Mouse (Mus musculus) forebrain, postnatal 0 days (tissue): ENCODE measurements around the gene Apoe. TPM values are rescaled to one million over a fixed set of nuclear protein-coding genes. Genes with fewer than 3 reads are reported as not detected.

ENCODE experiments used
- ATAC-seq: fragments of 200-750 bp; cut with Nextera tagmentation; 2 replicates; pipeline ENCODE4 v1.8.0; 2017; ENCODE audit warnings: mild to moderate bottlenecking, moderate library complexity
- DNase-seq: peaks from one replicate; pipeline ENCODE4 v3.0.0-alpha.2; 2015
- H3K27ac ChIP-seq: fragments of 300-500 bp; sonication (generic); 2 replicates; pipeline ENCODE4 v1.5.1; 2014; ENCODE audit warnings: low read depth, mild to moderate bottlenecking, antibody characterized with exemption, low read length, moderate library complexity, mixed read lengths
- H3K27me3 ChIP-seq: fragments of 300-500 bp; sonication (generic); 2 replicates; pipeline ENCODE4 v1.6.1; 2014; ENCODE audit warnings: mild to moderate bottlenecking, low read length, mixed read lengths; ENCODE audit not compliant: insufficient read depth
- H3K36me3 ChIP-seq: fragments of 300-500 bp; sonication (generic); 2 replicates; pipeline ENCODE4 v1.6.1; 2014; ENCODE audit warnings: mild to moderate bottlenecking, moderate library complexity; ENCODE audit not compliant: insufficient read depth
- H3K4me1 ChIP-seq: fragments of 300-500 bp; sonication (generic); 2 replicates; pipeline ENCODE4 v1.6.1; 2014; ENCODE audit warnings: antibody characterized with exemption; ENCODE audit not compliant: insufficient read depth
- H3K4me2 ChIP-seq: fragments of 300-500 bp; sonication (generic); 2 replicates; pipeline ENCODE4 v1.6.1; 2014; ENCODE audit warnings: low read depth, mild to moderate bottlenecking, moderate library complexity
- H3K4me3 ChIP-seq: fragments of 300-500 bp; sonication (generic); 2 replicates; pipeline ENCODE4 v1.5.1; 2014; ENCODE audit warnings: low read depth, low read length, mixed read lengths
- H3K9ac ChIP-seq: fragments of 300-500 bp; sonication (generic); 2 replicates; pipeline ENCODE4 v1.6.1; 2014; ENCODE audit warnings: mild to moderate bottlenecking
- H3K9me3 ChIP-seq: fragments of 300-500 bp; sonication (generic); 2 replicates; pipeline ENCODE4 v1.6.1; 2016; ENCODE audit warnings: low read length
- CTCF ChIP-seq: sonication (generic); IDR thresholded peaks from 2 replicates; pipeline ENCODE4 v1.5.1; 2016; ENCODE audit warnings: antibody characterized with exemption, control low read depth, low read depth
- WGBS: fragments of 180-500 bp; shearing (Covaris S2); extraction: QIAGEN DNeasy Blood & Tissue Kit; methylation state at CpG from one replicate; pipeline ENCODE4 v1.1.7; 2014; 5-methylcytosine and 5-hydroxymethylcytosine counted together
- polyA plus RNA-seq: library from polyadenylated mRNA; unstranded; fragments of >200 nt; fragmentation: Nextera tagmentation; extraction: Ambion mirVana; gene quantifications from 2 replicates; pipeline ENCODE4 v1.2.1, GENCODE M21; 2015
- total RNA-seq: library from RNA; depleted of rRNA; stranded (reverse); fragments of >200 nt; gene quantifications from 2 replicates; pipeline ENCODE4 v1.2.3, GENCODE M21; 2014

Gene Apoe
- total and polyA plus RNA-seq, 2 experiments from 2014 or later, result 1,116 to 1,495 TPM

- Histone ChIP-seq H3K9me3 (no peaks in the 10 kb centered on the region), H3K27me3 (no peaks in the 10 kb centered on the region), H3K9ac (no peak overlapping the region), H3K36me3 (peaks cover 23% of the 10 kb centered on the region), H3K4me3 (no peak overlapping the region), H3K4me2 (no peak overlapping the region), H3K4me1 (0 out of 2 replicates have a peak, but pooled peaks cover 5% of the 10 kb centered on the region), H3K27ac (no peak overlapping the region)
- DNase-seq (no peak), ATAC-seq (no peak)
- 72% methylated on average over 5 of the region's 5 CpGs for whole genome bisulfite sequencing
- no peak for TF ChIP-seq CTCF
Observed at GRCm38 (mm10) chr7:19742468-19742867, 43.5 kb upstream of the Apoe start.

- Histone ChIP-seq H3K4me3 (no peak overlapping the region), H3K27ac (no peak overlapping the region), H3K4me1 (no peaks in the 10 kb centered on the region), H3K4me2 (no peak overlapping the region), H3K27me3 (no peaks in the 10 kb centered on the region), H3K9ac (no peak overlapping the region), H3K36me3 (peaks cover 30% of the 10 kb centered on the region), H3K9me3 (no peaks in the 10 kb centered on the region)
- no peak for DNase-seq
- WGBS, result 23% methylated on average over 8 of the region's 8 CpGs
- ATAC-seq, result peak; percentile 49
- no peak for TF ChIP-seq CTCF
Observed at GRCm38 (mm10) chr7:19741329-19742031, 42.5 kb upstream of the Apoe start.

GRCm38 (mm10) chr7:19740269-19740668, 41.3 kb upstream of the Apoe start:
- 93% methylated on average over 11 of the region's 11 CpGs for WGBS
- no peak for ATAC-seq
- Histone ChIP-seq H3K4me2 (no peak overlapping the region), H3K9ac (no peak overlapping the region), H3K27ac (no peak overlapping the region), H3K4me1 (no peaks in the 10 kb centered on the region), H3K4me3 (no peak overlapping the region), H3K36me3 (peaks cover 31% of the 10 kb centered on the region), H3K9me3 (no peaks in the 10 kb centered on the region), H3K27me3 (no peaks in the 10 kb centered on the region)
- DNase-seq, result no peak
- 0 out of 2 replicates have a peak, but pooled peaks have one; percentile 6 for TF ChIP-seq CTCF

DNA sequence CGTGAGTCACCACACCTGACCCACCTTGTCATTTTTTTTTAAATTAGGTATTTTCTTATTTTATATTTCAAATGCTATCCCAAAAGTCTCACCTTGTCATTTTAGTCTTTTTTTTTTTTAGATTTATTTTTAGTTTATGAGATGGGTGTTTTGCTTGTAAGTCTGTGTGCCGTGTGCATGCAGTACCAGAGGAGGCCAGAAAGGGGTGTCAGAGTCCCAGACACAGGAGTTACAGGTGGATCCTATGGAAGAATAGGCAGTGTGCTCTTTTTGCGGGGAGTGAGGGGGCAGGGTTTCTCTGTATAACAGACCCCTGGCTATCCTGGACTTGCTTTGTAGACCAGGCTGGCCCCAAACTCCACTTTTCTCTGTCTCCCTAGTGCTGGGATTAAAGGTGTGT, 39.8 kb upstream of the Apoe start:
- H3K9ac ChIP-seq, result no peak overlapping the region
- 87% methylated on average over 3 of the region's 3 CpGs for WGBS
- H3K4me1 ChIP-seq, result no peaks in the 10 kb centered on the region
- H3K27ac ChIP-seq, result no peak overlapping the region
- H3K4me2 ChIP-seq, result no peak overlapping the region
- peak; percentile 44 for TF ChIP-seq CTCF
- peaks cover 40% of the 10 kb centered on the region for H3K36me3 ChIP-seq
- H3K4me3 ChIP-seq, result no peak overlapping the region
- no peak for ATAC-seq
- DNase-seq, result no peak
- H3K27me3 ChIP-seq, result no peaks in the 10 kb centered on the region
- no peaks in the 10 kb centered on the region for H3K9me3 ChIP-seq

DNA sequence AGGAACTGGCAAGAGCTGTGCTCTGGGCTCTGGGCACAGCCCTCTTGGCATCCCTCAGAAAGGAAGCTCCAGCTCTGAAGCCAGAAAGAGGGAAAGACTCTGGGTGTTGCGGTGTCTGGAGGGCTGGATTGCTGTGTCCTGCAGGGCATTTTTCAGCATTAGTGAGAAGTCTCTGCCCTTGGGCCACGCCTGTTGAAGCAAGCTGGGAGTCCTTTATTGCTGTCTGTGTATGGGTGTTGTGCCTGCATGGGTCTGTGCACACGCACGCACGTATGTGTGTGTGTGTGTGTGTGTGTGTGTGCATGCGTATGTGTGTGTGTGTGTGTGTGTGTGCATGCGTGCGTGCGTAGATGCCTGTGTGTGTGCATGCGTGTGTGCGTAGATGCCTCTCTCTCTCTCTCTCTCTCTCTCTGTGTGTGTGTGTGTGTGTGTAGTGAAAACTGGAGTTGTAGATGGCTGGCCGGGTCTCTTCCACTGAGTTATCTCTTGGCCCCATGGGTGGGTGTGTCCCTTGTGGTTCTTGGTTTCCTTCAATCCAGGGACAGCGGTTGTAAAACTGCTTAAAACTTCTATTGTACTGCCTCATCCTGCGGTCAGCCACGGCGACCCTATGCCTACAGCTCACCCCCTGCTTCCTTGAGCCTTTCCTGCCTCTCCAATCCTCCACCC, 37.5 kb upstream of the Apoe start:
- Histone ChIP-seq H3K36me3 (peaks cover 48% of the 10 kb centered on the region), H3K4me3 (no peak overlapping the region), H3K4me2 (no peak overlapping the region), H3K4me1 (no peaks in the 10 kb centered on the region), H3K27me3 (no peaks in the 10 kb centered on the region), H3K27ac (no peak overlapping the region), H3K9ac (no peak overlapping the region), H3K9me3 (no peaks in the 10 kb centered on the region)
- DNase-seq, result no peak
- 92% methylated on average over 16 of the region's 16 CpGs for WGBS
- no peak for ATAC-seq
- TF ChIP-seq CTCF, result no peak

- Histone ChIP-seq H3K36me3 (peaks cover 67% of the 10 kb centered on the region), H3K9me3 (no peaks in the 10 kb centered on the region), H3K27me3 (no peaks in the 10 kb centered on the region), H3K27ac (no peak overlapping the region), H3K4me1 (no peaks in the 10 kb centered on the region), H3K4me2 (no peak overlapping the region), H3K4me3 (no peak overlapping the region), H3K9ac (no peak overlapping the region)
- no peak for TF ChIP-seq CTCF
- WGBS, result 87% methylated on average over 10 of the region's 10 CpGs
- DNase-seq (no peak), ATAC-seq (no peak)
Observed at GRCm38 (mm10) chr7:19734178-19734666, 35.2 kb upstream of the Apoe start.

- Histone ChIP-seq H3K9ac (no peak overlapping the region), H3K4me2 (no peak overlapping the region), H3K9me3 (no peaks in the 10 kb centered on the region), H3K4me1 (no peaks in the 10 kb centered on the region), H3K27ac (no peak overlapping the region), H3K4me3 (no peak overlapping the region), H3K27me3 (no peaks in the 10 kb centered on the region), H3K36me3 (peaks cover 80% of the 10 kb centered on the region)
- no peak for ATAC-seq
- TF ChIP-seq CTCF, result no peak
- DNase-seq, result no peak
- WGBS, result 96% methylated on average over 4 of the region's 4 CpGs
Observed at GRCm38 (mm10) chr7:19726541-19726940, 27.6 kb upstream of the Apoe start.
